Mouse (Mus musculus): ENCODE measurements around the gene Hrk. TPM values are rescaled to one million over a fixed set of nuclear protein-coding genes. Genes with fewer than 3 reads are reported as not detected.
A peak's percentile ranks its signal among the peaks of the same experiment; 100 is the strongest.

The Hrk gene
- total and polyA plus RNA-seq, 2 experiments from 2014 or later = 4.3 to 14.0 TPM

GRCm38 (mm10) chr5:118155565-118155947, 8.9 kb upstream of the Hrk start:
- Histone ChIP-seq H3K9ac (replicated peaks; ENCODE audit: low read length) (peak overlapping the region; percentile 90; the same call in 1 of the 2 replicates), H3K4me3 (ENCODE audit: low read length) (peak overlapping the region; percentile 97), H3K4me1 (ENCODE audit: insufficient read depth, low read length) (peaks cover 9% of the 10 kb centered on the region), H3K27me3 (ENCODE audit: insufficient read depth, low read length) (no peaks in the 10 kb centered on the region), H3K27ac (peak overlapping the region; percentile 71; the same call in 1 of the 2 replicates), H3K4me2 (ENCODE audit: low read depth, low read length) (peak overlapping the region; percentile 80), H3K9me3 (ENCODE audit: low read length) (no peaks in the 10 kb centered on the region), H3K36me3 (ENCODE audit: insufficient read depth, low read length) (no peaks in the 10 kb centered on the region)
- ATAC-seq = no peak; the same call in 1 of the 2 replicates
- TF ChIP-seq CTCF (IDR thresholded peaks at IDR 0.05; ENCODE audit: low read depth) = no peak
- 18% methylated on average over 9 of the region's 9 CpGs for WGBS
- no peak for DNase-seq (ENCODE audit: low spot score)

- Histone ChIP-seq H3K36me3 (ENCODE audit: insufficient read depth, low read length) (no peaks in the 10 kb centered on the region), H3K4me3 (ENCODE audit: low read length) (no peak overlapping the region), H3K27ac (no peak overlapping the region), H3K9me3 (ENCODE audit: low read length) (no peaks in the 10 kb centered on the region), H3K27me3 (ENCODE audit: insufficient read depth, low read length) (no peaks in the 10 kb centered on the region), H3K4me1 (ENCODE audit: insufficient read depth, low read length) (peaks cover 9% of the 10 kb centered on the region), H3K9ac (replicated peaks; ENCODE audit: low read length) (no peak overlapping the region), H3K4me2 (ENCODE audit: low read depth, low read length) (no peak overlapping the region)
- DNase-seq (ENCODE audit: low spot score) (no peak), ATAC-seq (no peak)
- no peak for TF ChIP-seq CTCF (IDR thresholded peaks at IDR 0.05; ENCODE audit: low read depth)
- WGBS = 57% methylated on average over 4 of the region's 4 CpGs
Observed at GRCm38 (mm10) chr5:118156976-118157375, 7.5 kb upstream of the Hrk start.

- no peak for TF ChIP-seq CTCF (IDR thresholded peaks at IDR 0.05; ENCODE audit: low read depth)
- no peak overlapping the region for H3K9ac ChIP-seq (replicated peaks; ENCODE audit: low read length)
- no peak for ATAC-seq
Observed at GRCm38 (mm10) chr5:118160691-118161090, 3.8 kb upstream of the Hrk start.

GRCm38 (mm10) chr5:118165462-118165861, 1.0 kb downstream of the Hrk start:
- Histone ChIP-seq H3K27me3 (ENCODE audit: insufficient read depth, low read length) (no peaks in the 10 kb centered on the region), H3K4me1 (ENCODE audit: insufficient read depth, low read length) (no peaks in the 10 kb centered on the region), H3K9ac (replicated peaks; ENCODE audit: low read length) (no peak overlapping the region), H3K9me3 (ENCODE audit: low read length) (no peaks in the 10 kb centered on the region), H3K4me2 (ENCODE audit: low read depth, low read length) (no peak overlapping the region), H3K27ac (no peak overlapping the region), H3K4me3 (ENCODE audit: low read length) (no peak overlapping the region), H3K36me3 (ENCODE audit: insufficient read depth, low read length) (no peaks in the 10 kb centered on the region)
- ATAC-seq (no peak), DNase-seq (ENCODE audit: low spot score) (no peak)
- TF ChIP-seq CTCF (IDR thresholded peaks at IDR 0.05; ENCODE audit: low read depth) = peak; percentile 29; the same call in 1 of the 2 replicates

More at GRCm38 (mm10) chr5:118160691-118161090, 3.8 kb upstream of the Hrk start:
- Histone ChIP-seq H3K4me1 (ENCODE audit: insufficient read depth, low read length) (no peaks in the 10 kb centered on the region), H3K36me3 (ENCODE audit: insufficient read depth, low read length) (no peaks in the 10 kb centered on the region), H3K27me3 (ENCODE audit: insufficient read depth, low read length) (no peaks in the 10 kb centered on the region), H3K9me3 (ENCODE audit: low read length) (no peaks in the 10 kb centered on the region), H3K4me3 (ENCODE audit: low read length) (no peak overlapping the region), H3K27ac (no peak overlapping the region), H3K4me2 (ENCODE audit: low read depth, low read length) (no peak overlapping the region)
- 42% methylated on average over 4 of the region's 4 CpGs for WGBS
- DNase-seq (ENCODE audit: low spot score) = no peak

GRCm38 (mm10) chr5:118167561-118167995, 3.1 kb downstream of the Hrk start:
- H3K27ac ChIP-seq = no peak overlapping the region
- no peak overlapping the region for H3K9ac ChIP-seq (replicated peaks; ENCODE audit: low read length)
- H3K9me3 ChIP-seq (ENCODE audit: low read length) = no peaks in the 10 kb centered on the region
- no peak overlapping the region for H3K4me3 ChIP-seq (ENCODE audit: low read length)
- 0 out of 2 replicates have a peak, but pooled peaks cover 3% of the 10 kb centered on the region for H3K4me1 ChIP-seq (ENCODE audit: insufficient read depth, low read length)
- no peaks in the 10 kb centered on the region for H3K36me3 ChIP-seq (ENCODE audit: insufficient read depth, low read length)
- ATAC-seq = peak; percentile 25; the same call in 1 of the 2 replicates
- peak; percentile 72 for DNase-seq (ENCODE audit: low spot score)
- no peak for TF ChIP-seq CTCF (IDR thresholded peaks at IDR 0.05; ENCODE audit: low read depth)
- 45% methylated on average over 8 of the region's 8 CpGs for WGBS
- H3K27me3 ChIP-seq (ENCODE audit: insufficient read depth, low read length) = peaks cover 8% of the 10 kb centered on the region; the same call in 1 of the 2 replicates
- H3K4me2 ChIP-seq (ENCODE audit: low read depth, low read length) = no peak overlapping the region

- Histone ChIP-seq H3K4me2 (ENCODE audit: low read depth, low read length) (peak overlapping the region; percentile 92), H3K27ac (no peak overlapping the region; the same call in 1 of the 2 replicates), H3K9ac (replicated peaks; ENCODE audit: low read length) (peak overlapping the region; percentile 63), H3K27me3 (ENCODE audit: insufficient read depth, low read length) (peaks cover 20% of the 10 kb centered on the region), H3K4me3 (ENCODE audit: low read length) (peak overlapping the region; percentile 57), H3K4me1 (ENCODE audit: insufficient read depth, low read length) (peaks cover 5% of the 10 kb centered on the region), H3K9me3 (ENCODE audit: low read length) (no peaks in the 10 kb centered on the region), H3K36me3 (ENCODE audit: insufficient read depth, low read length) (no peaks in the 10 kb centered on the region)
- ATAC-seq = peak; percentile 61
- peak; percentile 73 for DNase-seq (ENCODE audit: low spot score)
- peak; percentile 44 for TF ChIP-seq CTCF (IDR thresholded peaks at IDR 0.05; ENCODE audit: low read depth)
- 1% methylated on average over 89 of the region's 117 CpGs for WGBS
Observed at GRCm38 (mm10) chr5:118169222-118170221, 5.1 kb downstream of the Hrk start.
